Mouse (Mus musculus) urinary bladder, adult 2 months (tissue): ENCODE results near the gene Nav2. TPM values are rescaled to one million over a fixed set of nuclear protein-coding genes. Genes with fewer than 3 reads are reported as not detected.

Experiments
- DNase-seq: peaks from one replicate; pipeline ENCODE4 v3.0.0; 2022; ENCODE audit warnings: low spot score
- polyA plus RNA-seq: library from polyadenylated mRNA; depleted of rRNA; stranded (reverse); fragments of >200 nt; gene quantifications from 2 replicates; pipeline ENCODE4 v1.2.3, GENCODE M21; 2012

Nav2 gene
- polyA plus RNA-seq, 1 experiment = 4.6 TPM

GRCm38 (mm10) chr7:49052871-49053618, 144.5 kb downstream of the Nav2 start:
- no peak for DNase-seq

- no peak for DNase-seq
Observed at GRCm38 (mm10) chr7:49055273-49055672, 146.8 kb downstream of the Nav2 start.

GRCm38 (mm10) chr7:49058304-49059012, 149.9 kb downstream of the Nav2 start:
- DNase-seq = no peak

- no peak for DNase-seq
Observed at GRCm38 (mm10) chr7:49064792-49065521, 156.4 kb downstream of the Nav2 start.

- DNase-seq = no peak
Observed at GRCm38 (mm10) chr7:49065621-49066475, 157.3 kb downstream of the Nav2 start.

- no peak for DNase-seq
Observed at GRCm38 (mm10) chr7:49066828-49067227, 158.3 kb downstream of the Nav2 start.

GRCm38 (mm10) chr7:49069396-49069961, 161.0 kb downstream of the Nav2 start:
- no peak for DNase-seq

GRCm38 (mm10) chr7:49070621-49071020, 162.1 kb downstream of the Nav2 start:
- no peak for DNase-seq

GRCm38 (mm10) chr7:49071141-49071567, 162.6 kb downstream of the Nav2 start:
- DNase-seq = no peak

- DNase-seq = no peak
Observed at GRCm38 (mm10) chr7:49075333-49075934, 166.9 kb downstream of the Nav2 start.

GRCm38 (mm10) chr7:49076283-49076694, 167.8 kb downstream of the Nav2 start:
- DNase-seq = no peak

GRCm38 (mm10) chr7:49078930-49079329, 170.4 kb downstream of the Nav2 start:
- no peak for DNase-seq

GRCm38 (mm10) chr7:49082585-49083165, 174.2 kb downstream of the Nav2 start:
- no peak for DNase-seq

- no peak for DNase-seq
Observed at GRCm38 (mm10) chr7:49084768-49085167, 176.3 kb downstream of the Nav2 start.

- DNase-seq = no peak
Observed at GRCm38 (mm10) chr7:49085759-49086158, 177.2 kb downstream of the Nav2 start.

GRCm38 (mm10) chr7:49087154-49087553, 178.6 kb downstream of the Nav2 start:
- DNase-seq = no peak

GRCm38 (mm10) chr7:49088198-49088912, 179.8 kb downstream of the Nav2 start:
- no peak for DNase-seq

GRCm38 (mm10) chr7:49091371-49091770, 182.9 kb downstream of the Nav2 start:
- no peak for DNase-seq

- no peak for DNase-seq
Observed at GRCm38 (mm10) chr7:49091921-49092320, 183.4 kb downstream of the Nav2 start.

GRCm38 (mm10) chr7:49093596-49093995, 185.1 kb downstream of the Nav2 start:
- no peak for DNase-seq
